Comparison of ENCODE assay signal across 9 mouse cellular contexts in the genomic region with DNA sequence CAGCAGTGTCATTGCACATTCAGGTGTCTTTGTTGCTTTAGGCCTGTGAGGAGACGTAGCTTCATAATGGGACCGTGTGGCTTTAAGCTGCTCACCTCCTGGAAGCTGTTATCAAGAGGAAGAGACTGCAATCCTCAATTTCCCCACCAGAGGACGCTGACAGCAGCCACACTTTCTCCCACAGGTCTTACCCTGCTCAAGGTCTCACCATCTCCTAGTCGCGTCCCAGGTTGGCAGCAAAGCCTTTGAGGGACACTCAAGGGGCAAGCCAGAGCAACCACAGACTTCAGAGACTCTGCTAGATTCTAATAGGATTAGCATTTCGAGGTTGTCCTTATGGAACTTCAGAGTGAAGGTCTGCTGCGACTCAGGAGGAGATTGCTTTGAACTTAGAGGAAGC.
DNase-seq lines count a peak whose midpoint lies in the region; TF ChIP-seq lines count a peak whose summit lies in the region.
"Had no signal": no experiment of that assay in that cellular context is flagged by ENCODE, and none has a peak within 500 bp of the region (broad histone marks: within the 10 kb centered on the region; RNA-seq: fewer than 3 reads in every experiment).

No protein-coding gene starts in this region.

- peak; percentile 29 for DNase-seq in adrenal gland, adult 2 months
- no peak for DNase-seq in adrenal gland, postnatal 4 days (ENCODE audit: low spot score in 2 of 2)
- DNase-seq in left cerebral cortex, adult 18-20 months (ENCODE audit: low spot score in 2 of 2), result peak; percentile 16 to 35
- DNase-seq in left cerebral cortex, postnatal 36 days (ENCODE audit: low spot score in 2 of 2), result no peak
- DNase-seq in brain, embryonic 14.5 days (ENCODE audit: low read depth), result peak; percentile 53
- peak; percentile 22 for DNase-seq in lung, postnatal 10 days
- no peak for DNase-seq in urinary bladder, postnatal 4 days (ENCODE audit: low spot score in 2 of 2)
- DNase-seq in heart, postnatal 25 days (ENCODE audit: low spot score), result no peak
- DNase-seq: liver, embryonic 13.5 days had no signal

- intact Hi-C loops in left cerebral cortex, postnatal 36 days (cut with DNase I), result no loop called here
- intact Hi-C loops in heart, postnatal 25 days (cut with DNase I), result no loop called here

- TF ChIP-seq POLR2A in brain, embryonic 14.5 days (IDR thresholded peaks at IDR 0.05; ENCODE audit: borderline replicate concordance, extremely low read depth, insufficient read depth, insufficient read length, poor library complexity, severe bottlenecking), result no peak

- TF ChIP-seq CTCF in brain, embryonic 14.5 days (IDR thresholded peaks at IDR 0.05; ENCODE audit: borderline replicate concordance, extremely low read depth, insufficient read depth, insufficient read length), result peak; percentile 63

Comparison
In these comparisons a context has a peak if more than half of its experiments do, and no peak if none do; other contexts are left out.
1. DNase-seq: peak in adrenal gland, adult 2 months (single experiment), left cerebral cortex, adult 18-20 months (2 of 2), brain, embryonic 14.5 days (single experiment) and lung, postnatal 10 days (single experiment); none in adrenal gland, postnatal 4 days (0 of 2), left cerebral cortex, postnatal 36 days (0 of 2), urinary bladder, postnatal 4 days (0 of 2) and heart, postnatal 25 days (single experiment).